Mouse (Mus musculus): ENCODE results near the gene Tagln3.

Gene Tagln3

GRCm38 (mm10) chr16:45720022-45720630 is 4.3 kb downstream of the Tagln3 start:
- DNase-seq (ENCODE audit: low read depth, low spot score): no peak

- DNase-seq (ENCODE audit: low read depth, low spot score): no peak
Observed at GRCm38 (mm10) chr16:45718296-45718695, 6.1 kb downstream of the Tagln3 start.

GRCm38 (mm10) chr16:45714489-45715150 is 9.8 kb downstream of the Tagln3 start:
- no peak for DNase-seq (ENCODE audit: low read depth, low spot score)

GRCm38 (mm10) chr16:45713878-45714277 is 10.5 kb downstream of the Tagln3 start:
- no peak for DNase-seq (ENCODE audit: low read depth, low spot score)

- no peak for DNase-seq (ENCODE audit: low read depth, low spot score)
Observed at GRCm38 (mm10) chr16:45713261-45713660, 11.1 kb downstream of the Tagln3 start.

GRCm38 (mm10) chr16:45711263-45711662 is 13.1 kb downstream of the Tagln3 start:
- no peak for DNase-seq (ENCODE audit: low read depth, low spot score)

GRCm38 (mm10) chr16:45699301-45699700 is 25.1 kb downstream of the Tagln3 start:
- no peak for DNase-seq (ENCODE audit: low read depth, low spot score)

GRCm38 (mm10) chr16:45697996-45698395 is 26.4 kb downstream of the Tagln3 start:
- DNase-seq (ENCODE audit: low read depth, low spot score): no peak

- DNase-seq (ENCODE audit: low read depth, low spot score): no peak
Observed at GRCm38 (mm10) chr16:45695445-45696160, 28.8 kb downstream of the Tagln3 start.

GRCm38 (mm10) chr16:45693558-45693957 is 30.9 kb downstream of the Tagln3 start, which contains the start of gene Tmprss7:
Gene Tmprss7 (minus strand): TSS chr16:45693658.
- DNase-seq (ENCODE audit: low read depth, low spot score): no peak

GRCm38 (mm10) chr16:45692851-45693250 is 31.6 kb downstream of the Tagln3 start:
- no peak for DNase-seq (ENCODE audit: low read depth, low spot score)

- no peak for DNase-seq (ENCODE audit: low read depth, low spot score)
Observed at GRCm38 (mm10) chr16:45690178-45690577, 34.2 kb downstream of the Tagln3 start.

GRCm38 (mm10) chr16:45686833-45687232 is 37.6 kb downstream of the Tagln3 start:
- no peak for DNase-seq (ENCODE audit: low read depth, low spot score)

GRCm38 (mm10) chr16:45685295-45685694 is 39.1 kb downstream of the Tagln3 start:
- no peak for DNase-seq (ENCODE audit: low read depth, low spot score)

- DNase-seq (ENCODE audit: low read depth, low spot score): no peak
Observed at GRCm38 (mm10) chr16:45684815-45685214, 39.6 kb downstream of the Tagln3 start.

GRCm38 (mm10) chr16:45676462-45676861 is 47.9 kb downstream of the Tagln3 start:
- no peak for DNase-seq (ENCODE audit: low read depth, low spot score)

GRCm38 (mm10) chr16:45670005-45670404 is 54.4 kb downstream of the Tagln3 start:
- DNase-seq (ENCODE audit: low read depth, low spot score): no peak

GRCm38 (mm10) chr16:45668178-45668577 is 56.2 kb downstream of the Tagln3 start:
- no peak for DNase-seq (ENCODE audit: low read depth, low spot score)

GRCm38 (mm10) chr16:45666136-45666535 is 58.3 kb downstream of the Tagln3 start:
- DNase-seq (ENCODE audit: low read depth, low spot score): peak; percentile 33

GRCm38 (mm10) chr16:45662381-45662780 is 62.0 kb downstream of the Tagln3 start:
- no peak for DNase-seq (ENCODE audit: low read depth, low spot score)

Data from skeletal muscle tissue, adult 2 months (tissue).